Mouse (Mus musculus) liver, embryonic 11.5 days (tissue): ENCODE results near the gene Fndc5. TPM values are rescaled to one million over a fixed set of nuclear protein-coding genes. Genes with fewer than 3 reads are reported as not detected.

Experiments
- ATAC-seq: fragments of 200-750 bp; cut with Nextera tagmentation; replicated peaks from 2 replicates; pipeline ENCODE4 v1.8.0; 2017; ENCODE audit warnings: moderate number of reproducible peaks, mild to moderate bottlenecking, moderate TSS enrichment, moderate library complexity; ENCODE audit not compliant: low FRiP score
- DNase-seq: peaks from one replicate; pipeline ENCODE4 v3.0.0-alpha.2; 2017; ENCODE audit warnings: low spot score
- H3K27ac ChIP-seq: fragments of 300-500 bp; sonication (generic); 2 replicates; pipeline ENCODE4 v1.5.1; 2014; ENCODE audit warnings: mild to moderate bottlenecking, low read depth, low read length, control low read depth
- H3K27me3 ChIP-seq: fragments of 300-500 bp; sonication (generic); replicated peaks from 2 replicates; pipeline ENCODE4 v1.6.1; 2014; ENCODE audit warnings: low read length, mixed read lengths; ENCODE audit not compliant: control insufficient read depth, insufficient read depth
- H3K36me3 ChIP-seq: fragments of 300-500 bp; sonication (generic); 2 replicates; pipeline ENCODE4 v1.6.1; 2014; ENCODE audit warnings: mild to moderate bottlenecking, low read length, moderate library complexity, mixed read lengths; ENCODE audit not compliant: control insufficient read depth, insufficient read depth
- H3K4me1 ChIP-seq: fragments of 300-500 bp; sonication (generic); replicated peaks from 2 replicates; pipeline ENCODE4 v1.6.1; 2014; ENCODE audit warnings: low read length, mixed read lengths; ENCODE audit not compliant: control insufficient read depth, insufficient read depth
- H3K4me2 ChIP-seq: fragments of 300-500 bp; sonication (generic); 2 replicates; pipeline ENCODE4 v1.6.1; 2014; ENCODE audit warnings: mild to moderate bottlenecking, control low read depth, moderate library complexity
- H3K4me3 ChIP-seq: fragments of 300-500 bp; sonication (generic); 2 replicates; pipeline ENCODE4 v1.5.1; 2014; ENCODE audit warnings: low read depth, low read length, control low read depth
- H3K9ac ChIP-seq: fragments of 300-500 bp; sonication (generic); 2 replicates; pipeline ENCODE4 v1.6.1; 2014; ENCODE audit warnings: low read depth, low read length, control low read depth
- H3K9me3 ChIP-seq: fragments of 300-500 bp; sonication (generic); 2 replicates; pipeline ENCODE4 v1.6.1; 2016; ENCODE audit warnings: low read length, inconsistent platforms, mixed read lengths; ENCODE audit not compliant: control insufficient read depth
- WGBS: fragments of 180-500 bp; shearing (Covaris S2); extraction: QIAGEN DNeasy Blood & Tissue Kit; methylation state at CpG from one replicate; pipeline ENCODE4 v1.1.7; 2014; 5-methylcytosine and 5-hydroxymethylcytosine counted together
- polyA plus RNA-seq: library from polyadenylated mRNA; unstranded; fragments of >200 nt; fragmentation: Nextera tagmentation; extraction: Ambion mirVana; gene quantifications from 2 replicates; pipeline ENCODE4 v1.2.1, GENCODE M21; 2014

Fndc5 gene
- polyA plus RNA-seq, 1 experiment from 2014 or later, result 1.8 TPM

DNA sequence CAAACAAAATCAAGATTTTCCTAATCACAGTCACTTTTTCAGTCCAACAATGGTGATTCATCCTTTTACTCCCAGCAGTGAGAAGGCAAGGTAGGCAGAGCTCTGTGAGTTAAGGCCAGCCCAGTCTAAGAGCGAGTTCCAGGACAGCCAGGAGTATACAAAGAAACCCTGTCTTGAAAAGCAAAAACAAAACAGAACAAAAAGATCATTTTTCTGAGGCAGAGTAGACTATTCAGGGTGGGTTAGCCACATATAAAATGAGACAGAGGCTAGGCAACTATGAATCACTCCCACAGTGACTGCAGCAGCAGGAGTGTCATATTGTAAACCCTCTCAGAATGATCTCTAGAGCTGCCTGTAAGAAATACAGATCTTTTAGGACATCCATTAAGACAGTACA is 12.5 kb downstream of the Fndc5 start:
- Histone ChIP-seq H3K27ac (no peak overlapping the region), H3K27me3 (no peaks in the 10 kb centered on the region), H3K4me3 (no peak overlapping the region), H3K9ac (no peak overlapping the region), H3K9me3 (no peaks in the 10 kb centered on the region), H3K4me1 (no peaks in the 10 kb centered on the region; the same call in 1 of the 2 replicates), H3K4me2 (no peak overlapping the region), H3K36me3 (peaks cover 10% of the 10 kb centered on the region; the same call in 1 of the 2 replicates)
- ATAC-seq (no peak), DNase-seq (no peak)
- WGBS, result 87% methylated on average over 1 of the region's 1 CpGs

DNA sequence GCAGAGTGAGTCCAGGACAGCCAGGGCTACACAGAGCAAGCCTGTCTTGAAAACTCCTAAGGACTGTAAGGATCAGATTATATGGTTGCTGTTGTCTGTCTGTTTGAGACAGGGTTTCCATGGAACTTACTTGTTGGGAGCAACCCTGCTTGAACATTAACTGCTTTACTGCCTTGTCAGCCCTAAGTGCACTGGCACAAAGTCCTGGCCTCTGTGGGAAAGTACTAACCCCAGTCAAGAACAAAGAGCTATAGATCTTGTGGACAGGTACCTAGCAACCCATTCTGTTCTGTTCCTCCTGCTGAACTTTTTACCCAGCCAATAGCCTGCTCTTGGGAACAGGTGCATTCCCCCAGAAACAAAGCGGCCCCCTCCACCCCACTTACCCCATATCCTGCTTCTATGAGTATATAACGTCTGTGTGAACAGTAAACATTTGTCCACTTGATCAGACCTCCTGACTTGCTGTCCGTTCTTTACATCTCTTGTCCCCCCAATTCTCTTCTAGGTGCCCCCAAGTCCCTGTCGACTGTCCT is 14.5 kb downstream of the Fndc5 start:
- H3K4me1 ChIP-seq, result no peaks in the 10 kb centered on the region; the same call in 1 of the 2 replicates
- no peak overlapping the region for H3K27ac ChIP-seq
- H3K4me3 ChIP-seq, result no peak overlapping the region
- 89% methylated on average over 4 of the region's 4 CpGs for WGBS
- no peak overlapping the region for H3K4me2 ChIP-seq
- H3K36me3 ChIP-seq, result peaks cover 18% of the 10 kb centered on the region; the same call in 1 of the 2 replicates
- H3K9ac ChIP-seq, result no peak overlapping the region
- ATAC-seq (no peak), DNase-seq (no peak)
- H3K27me3 ChIP-seq, result no peaks in the 10 kb centered on the region
- no peaks in the 10 kb centered on the region for H3K9me3 ChIP-seq

DNA sequence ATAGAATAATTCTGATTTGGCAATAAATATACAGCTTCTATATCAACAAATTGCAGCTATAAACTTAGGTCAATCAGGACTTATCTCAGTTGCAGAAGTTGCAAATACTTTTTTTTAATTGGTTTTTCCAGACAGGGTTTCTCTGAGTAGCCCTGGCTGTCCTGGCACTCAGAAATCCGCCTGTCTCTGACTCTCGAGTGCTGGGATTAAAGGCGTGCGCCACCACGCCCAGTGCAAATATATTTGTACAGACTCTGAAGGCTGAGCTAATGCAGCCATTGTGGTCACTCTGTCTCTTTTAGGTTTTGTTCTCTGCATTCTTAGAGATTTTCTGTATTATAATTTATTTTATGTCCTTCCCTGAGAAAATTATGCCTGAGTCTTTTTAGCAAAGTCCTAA is 20.7 kb downstream of the Fndc5 start:
- Histone ChIP-seq H3K4me3 (no peak overlapping the region), H3K4me2 (no peak overlapping the region), H3K9ac (no peak overlapping the region), H3K36me3 (peaks cover 9% of the 10 kb centered on the region; the same call in 1 of the 2 replicates), H3K9me3 (no peaks in the 10 kb centered on the region), H3K4me1 (peaks cover 9% of the 10 kb centered on the region), H3K27me3 (no peaks in the 10 kb centered on the region), H3K27ac (no peak overlapping the region)
- 85% methylated on average over 5 of the region's 5 CpGs for WGBS
- no peak for ATAC-seq
- DNase-seq, result no peak

DNA sequence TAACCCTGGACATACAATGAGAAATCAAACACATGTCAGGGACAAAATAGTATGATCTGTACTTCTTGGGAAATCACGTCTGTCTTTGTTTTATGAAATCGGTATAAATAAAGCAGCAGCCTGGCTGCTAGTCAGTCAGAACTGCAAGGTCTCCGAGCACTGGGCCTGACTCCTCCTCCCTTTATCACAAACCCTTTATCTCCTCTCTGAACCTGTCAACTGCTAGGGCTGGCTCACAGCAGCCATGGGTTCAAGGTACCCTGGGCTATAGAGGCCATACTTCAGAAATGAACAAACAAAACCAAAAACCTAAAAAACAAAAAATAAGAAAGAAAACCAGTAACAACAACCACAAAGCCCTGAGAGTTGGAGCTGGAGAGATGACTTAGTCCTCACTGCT is 21.8 kb downstream of the Fndc5 start:
- WGBS, result 48% methylated on average over 3 of the region's 3 CpGs
- peaks cover 9% of the 10 kb centered on the region; the same call in 1 of the 2 replicates for H3K36me3 ChIP-seq
- H3K4me3 ChIP-seq, result no peak overlapping the region
- 0 out of 2 replicates have a peak overlapping the region, but pooled peaks have one; percentile 57 for H3K27ac ChIP-seq
- H3K9me3 ChIP-seq, result no peaks in the 10 kb centered on the region
- H3K9ac ChIP-seq, result no peak overlapping the region
- peaks cover 9% of the 10 kb centered on the region for H3K4me1 ChIP-seq
- H3K27me3 ChIP-seq, result no peaks in the 10 kb centered on the region
- no peak overlapping the region for H3K4me2 ChIP-seq
- ATAC-seq (peak; percentile 93), DNase-seq (no peak)

DNA sequence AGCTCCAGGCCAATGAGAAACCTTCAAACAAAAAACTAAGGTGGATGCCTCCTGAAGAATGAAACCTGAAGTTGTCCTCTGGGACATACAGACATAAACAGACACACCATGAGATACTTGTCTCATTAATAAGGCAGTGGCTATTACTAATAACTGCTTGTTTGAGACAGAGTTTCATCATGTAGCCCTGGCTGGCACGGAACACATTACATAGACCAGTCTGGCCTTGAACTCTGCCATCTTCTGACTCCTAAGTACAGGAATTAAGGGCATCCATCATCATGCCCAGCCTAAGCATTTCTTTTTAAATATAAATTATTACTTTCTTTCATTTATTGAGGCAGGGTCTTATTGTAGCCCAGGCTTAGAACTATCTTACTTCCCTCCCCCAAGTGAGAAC is 24.3 kb downstream of the Fndc5 start:
- no peak for ATAC-seq

DNA sequence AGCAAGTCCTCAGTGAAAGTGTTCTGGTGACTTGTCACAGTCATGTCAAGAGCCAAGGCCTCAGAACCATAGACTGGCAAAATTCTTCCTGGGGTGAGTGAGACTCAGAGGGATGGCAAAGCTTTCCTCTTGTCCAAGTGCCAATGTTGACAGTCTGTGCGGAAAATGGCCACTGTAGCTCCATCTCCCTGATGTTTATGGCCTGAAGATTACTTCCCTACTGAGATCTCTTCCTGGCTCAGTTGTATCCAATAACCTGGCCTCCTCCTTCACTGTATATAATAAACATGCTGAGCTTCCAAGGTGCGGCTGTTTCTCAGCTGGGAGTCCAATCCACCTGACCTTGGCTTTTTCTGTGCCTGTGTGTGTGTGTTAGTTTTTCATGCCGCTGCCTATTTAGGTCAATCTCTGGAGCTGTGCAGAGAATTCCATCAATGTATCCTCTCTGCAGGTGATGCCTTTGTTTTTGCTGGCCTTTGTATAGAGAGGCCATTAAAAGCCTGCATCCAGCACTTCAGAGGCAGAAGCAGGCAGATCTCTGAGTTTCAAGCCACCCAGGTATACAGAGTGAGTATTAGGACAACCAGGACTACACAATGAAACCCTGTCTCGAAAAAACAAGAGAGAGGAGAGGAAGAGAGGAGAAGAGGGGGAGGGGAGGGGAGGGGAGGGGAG is 24.9 kb downstream of the Fndc5 start:
- Histone ChIP-seq H3K9ac (no peak overlapping the region), H3K36me3 (peaks cover 8% of the 10 kb centered on the region)

More for the DNA sequence above, 24.3 kb downstream of the Fndc5 start:
- H3K4me2 ChIP-seq, result no peak overlapping the region
- H3K27ac ChIP-seq, result no peak overlapping the region
- peaks cover 9% of the 10 kb centered on the region for H3K4me1 ChIP-seq
- H3K27me3 ChIP-seq, result no peaks in the 10 kb centered on the region
- 97% methylated on average over 1 of the region's 1 CpGs for WGBS
- no peak for DNase-seq
- peaks cover 8% of the 10 kb centered on the region for H3K36me3 ChIP-seq
- H3K9ac ChIP-seq, result no peak overlapping the region
- H3K9me3 ChIP-seq, result no peaks in the 10 kb centered on the region
- H3K4me3 ChIP-seq, result no peak overlapping the region

DNA sequence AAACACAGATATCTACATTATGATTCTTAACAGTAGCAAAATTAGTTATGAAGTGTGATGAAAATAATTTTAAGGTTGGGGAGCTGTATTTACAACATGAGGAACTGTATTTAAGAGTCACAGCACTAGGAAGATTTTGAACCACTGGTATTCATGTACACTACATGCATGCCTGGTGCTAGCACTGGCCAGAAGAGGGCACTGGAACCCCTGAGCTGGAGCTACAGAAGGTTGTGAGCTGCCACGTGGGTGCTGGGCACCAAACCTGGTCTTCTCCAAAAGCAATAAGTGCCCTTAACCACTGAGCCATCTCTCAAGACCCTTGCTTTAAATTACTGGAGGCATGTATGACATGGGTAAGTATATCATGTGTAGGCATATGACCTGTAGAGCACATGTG is 35.7 kb downstream of the Fndc5 start:
- Histone ChIP-seq H3K4me3 (no peak overlapping the region), H3K9me3 (no peaks in the 10 kb centered on the region), H3K27ac (no peak overlapping the region), H3K27me3 (no peaks in the 10 kb centered on the region), H3K9ac (no peak overlapping the region), H3K4me2 (no peak overlapping the region), H3K4me1 (no peaks in the 10 kb centered on the region), H3K36me3 (peaks cover 21% of the 10 kb centered on the region)
- WGBS, result 77% methylated on average over 1 of the region's 1 CpGs
- ATAC-seq (no peak), DNase-seq (no peak)

More for the DNA sequence above, 24.9 kb downstream of the Fndc5 start:
- DNase-seq, result no peak
- ATAC-seq, result no peak
- H3K27ac ChIP-seq, result no peak overlapping the region
- no peak overlapping the region for H3K4me2 ChIP-seq
- no peaks in the 10 kb centered on the region for H3K27me3 ChIP-seq
- H3K4me3 ChIP-seq, result no peak overlapping the region
- 79% methylated on average over 4 of the region's 4 CpGs for WGBS
- no peaks in the 10 kb centered on the region for H3K9me3 ChIP-seq
- peaks cover 9% of the 10 kb centered on the region for H3K4me1 ChIP-seq

DNA sequence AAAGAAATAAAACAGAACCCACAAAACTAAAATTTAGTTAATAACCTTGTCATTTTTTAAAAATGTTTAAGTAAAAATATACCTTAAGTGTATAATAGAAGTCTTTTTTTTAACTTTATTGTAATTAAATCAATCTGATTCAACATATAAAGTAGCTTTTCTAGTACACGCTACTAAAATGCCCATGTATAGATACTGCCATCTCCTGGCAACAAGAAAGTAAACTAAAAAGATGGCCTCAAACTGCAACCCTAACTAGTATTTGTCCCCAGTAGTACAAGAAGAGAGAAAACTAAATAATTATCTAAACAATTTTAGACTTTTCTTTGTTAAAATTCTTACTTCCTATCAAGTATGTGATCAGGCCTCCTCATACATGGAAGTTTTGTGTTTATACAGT is 42.8 kb downstream of the Fndc5 start:
- Histone ChIP-seq H3K4me1 (no peaks in the 10 kb centered on the region), H3K4me3 (no peak overlapping the region), H3K9me3 (no peaks in the 10 kb centered on the region), H3K4me2 (no peak overlapping the region), H3K27ac (no peak overlapping the region), H3K9ac (no peak overlapping the region), H3K27me3 (no peaks in the 10 kb centered on the region), H3K36me3 (peaks cover 9% of the 10 kb centered on the region; the same call in 1 of the 2 replicates)
- DNase-seq (no peak), ATAC-seq (no peak)
- 65% methylated on average over 1 of the region's 1 CpGs for WGBS
